Mouse (Mus musculus) embryonic facial prominence, embryonic 14.5 days (tissue): ENCODE measurements around the gene Mta1. TPM values are rescaled to one million over a fixed set of nuclear protein-coding genes. Genes with fewer than 3 reads are reported as not detected.

Experiments used
- ATAC-seq: fragments of 200-750 bp; cut with Nextera tagmentation; 2 replicates; pipeline ENCODE4 v1.8.0; 2017; ENCODE audit warnings: low read depth, moderate number of reproducible peaks, moderate TSS enrichment
- DNase-seq: peaks from one replicate; pipeline ENCODE4 v3.0.0-alpha.2; 2015; ENCODE audit warnings: low spot score
- H3K27ac ChIP-seq: fragments of 300-500 bp; sonication (generic); replicated peaks from 2 replicates; pipeline ENCODE4 v1.5.1; 2014; ENCODE audit warnings: low read depth, mild to moderate bottlenecking, low read length, moderate library complexity
- H3K27me3 ChIP-seq: fragments of 300-500 bp; sonication (generic); replicated peaks from 2 replicates; pipeline ENCODE4 v1.6.1; 2014; ENCODE audit warnings: low read length; ENCODE audit not compliant: control insufficient read depth, insufficient read depth
- H3K36me3 ChIP-seq: fragments of 300-500 bp; sonication (generic); 2 replicates; pipeline ENCODE4 v1.6.1; 2014; ENCODE audit warnings: low read length, mixed read lengths; ENCODE audit not compliant: control insufficient read depth, insufficient read depth
- H3K4me1 ChIP-seq: fragments of 300-500 bp; sonication (generic); 2 replicates; pipeline ENCODE4 v1.6.1; 2014; ENCODE audit warnings: antibody characterized with exemption, low read length; ENCODE audit not compliant: control insufficient read depth, insufficient read depth
- H3K4me2 ChIP-seq: fragments of 300-500 bp; sonication (generic); 2 replicates; pipeline ENCODE4 v1.6.1; 2014; ENCODE audit warnings: low read depth, mild to moderate bottlenecking, low read length, moderate library complexity, mixed read lengths
- H3K4me3 ChIP-seq: fragments of 300-500 bp; sonication (generic); 2 replicates; pipeline ENCODE4 v1.5.1; 2014; ENCODE audit warnings: low read depth, mild to moderate bottlenecking, low read length
- H3K9ac ChIP-seq: fragments of 300-500 bp; sonication (generic); 2 replicates; pipeline ENCODE4 v1.6.1; 2014; ENCODE audit warnings: low read depth, mild to moderate bottlenecking, low read length, moderate library complexity, mixed read lengths
- H3K9me3 ChIP-seq: fragments of 300-500 bp; sonication (generic); 2 replicates; pipeline ENCODE4 v1.6.1; 2016; ENCODE audit warnings: low read length; ENCODE audit not compliant: control insufficient read depth
- WGBS: fragments of 180-500 bp; shearing (Covaris S2); extraction: QIAGEN DNeasy Blood & Tissue Kit; methylation state at CpG from one replicate; pipeline ENCODE4 v1.1.7; 2014; 5-methylcytosine and 5-hydroxymethylcytosine counted together
- polyA plus RNA-seq: library from polyadenylated mRNA; unstranded; fragments of >200 nt; fragmentation: Nextera tagmentation; extraction: Ambion mirVana; gene quantifications from 2 replicates; pipeline ENCODE4 v1.2.1, GENCODE M21; 2014

Mta1 gene
- polyA plus RNA-seq, 1 experiment from 2014 or later: 19.8 TPM

DNA sequence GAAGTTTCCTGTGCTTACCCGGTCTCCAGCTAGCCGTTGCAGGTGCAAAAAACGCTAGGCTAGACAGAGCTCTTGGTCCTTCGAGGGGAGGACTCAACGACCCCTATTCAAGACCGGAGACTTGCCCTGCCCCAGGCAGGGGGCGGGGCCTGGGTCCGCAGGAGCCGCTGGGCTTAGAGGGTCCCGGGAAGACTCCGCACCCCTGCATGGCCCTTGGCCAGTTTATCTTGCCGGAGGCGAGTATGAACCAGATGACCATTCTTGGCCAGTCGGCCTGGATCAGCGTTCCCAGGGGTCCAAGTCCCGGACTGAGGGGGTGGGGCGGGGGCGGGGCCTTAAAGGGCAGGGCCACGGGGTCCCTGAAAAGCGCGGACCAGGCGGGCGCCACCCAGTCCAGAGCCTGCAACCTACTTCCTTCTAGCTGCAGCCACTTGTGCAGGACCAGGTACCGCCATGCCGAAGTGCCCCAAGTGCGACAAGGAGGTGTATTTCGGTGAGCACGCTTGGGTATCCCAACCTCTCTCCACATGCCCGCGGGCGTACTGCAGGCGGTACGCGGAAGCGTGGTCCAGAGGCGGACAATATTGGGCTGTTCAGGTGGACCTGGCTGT, 53.7 kb downstream of the Mta1 start:
- Histone ChIP-seq H3K9me3 (no peaks in the 10 kb centered on the region), H3K27ac (no peak overlapping the region), H3K27me3 (peaks cover 22% of the 10 kb centered on the region), H3K36me3 (no peaks in the 10 kb centered on the region), H3K4me1 (peaks cover 15% of the 10 kb centered on the region), H3K9ac (peak overlapping the region; percentile 61), H3K4me2 (peak overlapping the region; percentile 91), H3K4me3 (peak overlapping the region; percentile 50)
- under 1% methylated on average over 23 of the region's 36 CpGs for WGBS
- no peak for DNase-seq
- ATAC-seq: no peak

- WGBS: 10% methylated on average over 18 of the region's 19 CpGs
- Histone ChIP-seq H3K27me3 (peaks cover 18% of the 10 kb centered on the region), H3K27ac (no peak overlapping the region), H3K4me3 (peak overlapping the region; percentile 50), H3K36me3 (no peaks in the 10 kb centered on the region), H3K9ac (peak overlapping the region; percentile 61), H3K9me3 (no peaks in the 10 kb centered on the region), H3K4me2 (peak overlapping the region; percentile 91), H3K4me1 (peaks cover 20% of the 10 kb centered on the region)
- peak; percentile 45 for DNase-seq
- no peak for ATAC-seq
Observed at GRCm38 (mm10) chr12:113152272-113152661, 54.2 kb downstream of the Mta1 start.

- no peak overlapping the region for H3K9ac ChIP-seq
- no peaks in the 10 kb centered on the region for H3K9me3 ChIP-seq
- no peaks in the 10 kb centered on the region for H3K36me3 ChIP-seq
- DNase-seq (no peak), ATAC-seq (no peak)
- H3K4me2 ChIP-seq: peak overlapping the region; percentile 91
- WGBS: 88% methylated on average over 6 of the region's 6 CpGs
- peaks cover 14% of the 10 kb centered on the region for H3K27me3 ChIP-seq
- peaks cover 20% of the 10 kb centered on the region for H3K4me1 ChIP-seq
- no peak overlapping the region for H3K27ac ChIP-seq
- peak overlapping the region; percentile 50 for H3K4me3 ChIP-seq
Observed at GRCm38 (mm10) chr12:113152991-113153525, 55.0 kb downstream of the Mta1 start.

- peaks cover 9% of the 10 kb centered on the region; the same call in 1 of the 2 replicates for H3K27me3 ChIP-seq
- DNase-seq: no peak
- ATAC-seq: no peak
- no peak overlapping the region for H3K9ac ChIP-seq
- H3K27ac ChIP-seq: no peak overlapping the region
- WGBS: 92% methylated on average over 7 of the region's 7 CpGs
- no peaks in the 10 kb centered on the region for H3K9me3 ChIP-seq
- no peak overlapping the region for H3K4me3 ChIP-seq
- H3K4me1 ChIP-seq: peaks cover 20% of the 10 kb centered on the region
- H3K4me2 ChIP-seq: no peak overlapping the region
- H3K36me3 ChIP-seq: no peaks in the 10 kb centered on the region
Observed at GRCm38 (mm10) chr12:113153971-113154370, 55.9 kb downstream of the Mta1 start.

GRCm38 (mm10) chr12:113154747-113155075, 56.6 kb downstream of the Mta1 start:
- Histone ChIP-seq H3K27me3 (0 out of 2 replicates have a peak, but pooled peaks cover 5% of the 10 kb centered on the region), H3K9me3 (no peaks in the 10 kb centered on the region), H3K9ac (no peak overlapping the region), H3K36me3 (no peaks in the 10 kb centered on the region), H3K4me3 (peak overlapping the region; percentile 43), H3K27ac (peak overlapping the region; percentile 84), H3K4me2 (peak overlapping the region; percentile 84), H3K4me1 (peaks cover 20% of the 10 kb centered on the region)
- ATAC-seq (no peak), DNase-seq (no peak)
- 70% methylated on average over 6 of the region's 6 CpGs for WGBS

- H3K4me1 ChIP-seq: peaks cover 20% of the 10 kb centered on the region
- no peaks in the 10 kb centered on the region for H3K9me3 ChIP-seq
- peak overlapping the region; percentile 84 for H3K27ac ChIP-seq
- H3K4me2 ChIP-seq: peak overlapping the region; percentile 84
- no peaks in the 10 kb centered on the region for H3K36me3 ChIP-seq
- peak overlapping the region; percentile 73 for H3K9ac ChIP-seq
- ATAC-seq (peak; percentile 0; the same call in 1 of the 2 replicates), DNase-seq (peak; percentile 50)
- H3K27me3 ChIP-seq: 0 out of 2 replicates have a peak, but pooled peaks cover 5% of the 10 kb centered on the region
- H3K4me3 ChIP-seq: peak overlapping the region; percentile 43
- WGBS: 4% methylated on average over 31 of the region's 32 CpGs
Observed at GRCm38 (mm10) chr12:113155076-113155771, 57.1 kb downstream of the Mta1 start.

GRCm38 (mm10) chr12:113155887-113156539, 57.9 kb downstream of the Mta1 start, which contains the start of gene Tedc1:
Tedc1 (plus strand) TSS chr12:113156421.
- Histone ChIP-seq H3K4me2 (peak within 1 kb of the TSS; percentile 86), H3K4me3 (peak within 1 kb of the TSS; percentile 63), H3K27me3 (0 out of 2 replicates have a peak, but pooled peaks cover 2% of the 10 kb centered on the region), H3K4me1 (peaks cover 20% of the 10 kb centered on the region), H3K9me3 (no peaks in the 10 kb centered on the region), H3K9ac (peak within 1 kb of the TSS; percentile 73), H3K36me3 (no peaks in the 10 kb centered on the region), H3K27ac (peak within 1 kb of the TSS; percentile 84)
- under 1% methylated on average over 35 of the region's 46 CpGs for WGBS
- ATAC-seq: peak; percentile 97
- DNase-seq: peak; percentile 100

DNA sequence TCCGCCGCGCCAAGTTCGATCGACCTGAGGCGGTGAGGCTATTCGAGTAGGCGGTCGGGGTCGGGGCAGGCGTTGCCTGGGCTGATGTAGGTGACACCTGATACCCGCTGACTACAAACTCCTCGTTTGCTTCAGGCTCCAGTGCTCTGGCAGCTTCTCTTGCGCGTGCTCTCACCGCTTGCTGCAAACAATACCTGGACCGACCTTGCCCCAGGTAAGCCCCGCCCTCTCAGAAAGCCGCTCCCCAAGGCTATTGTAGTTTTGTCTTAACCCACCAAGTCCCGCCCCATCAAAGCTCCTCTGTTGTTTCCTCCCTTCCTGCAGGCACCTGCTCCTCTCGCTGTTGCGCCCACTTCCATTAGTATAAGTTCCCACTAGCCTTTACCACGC, 58.5 kb downstream of the Mta1 start:
- 1% methylated on average over 12 of the region's 23 CpGs for WGBS
- Histone ChIP-seq H3K4me3 (peak overlapping the region; percentile 63), H3K27me3 (no peaks in the 10 kb centered on the region), H3K36me3 (0 out of 2 replicates have a peak, but pooled peaks cover 4% of the 10 kb centered on the region), H3K4me1 (peaks cover 18% of the 10 kb centered on the region), H3K9ac (peak overlapping the region; percentile 69), H3K4me2 (peak overlapping the region; percentile 86), H3K9me3 (no peaks in the 10 kb centered on the region), H3K27ac (peak overlapping the region; percentile 69)
- DNase-seq (peak; percentile 74), ATAC-seq (peak; percentile 30; the same call in 1 of the 2 replicates)
